Mouse (Mus musculus) inflammation-experienced regulatory T-cells, adult 6 months (primary cell): Measurements from ENCODE around the gene Itfg2. TPM values are rescaled to one million over a fixed set of nuclear protein-coding genes. Genes with fewer than 3 reads are reported as not detected.
A peak's percentile ranks its signal among the peaks of the same experiment; 100 is the strongest.
"Not testable (repeated sequence)": the region's sequence is repeated elsewhere in the genome, so short reads cannot be mapped to it uniquely, and the experiment has no call there.

ENCODE experiments used
- ATAC-seq: one replicate; pipeline ENCODE4 v1.8.0; 2017
- polyA plus RNA-seq, 3 experiments: library from polyadenylated mRNA; unstranded; fragments of 100-300 nt; shearing (Covaris generic); gene quantifications; one replicate each; pipeline ENCODE4 v1.2.1; 2017

Itfg2 gene
- polyA plus RNA-seq, 3 experiments from 2014 or later, result 15.7 to 21.1 (median 19.7) TPM

DNA sequence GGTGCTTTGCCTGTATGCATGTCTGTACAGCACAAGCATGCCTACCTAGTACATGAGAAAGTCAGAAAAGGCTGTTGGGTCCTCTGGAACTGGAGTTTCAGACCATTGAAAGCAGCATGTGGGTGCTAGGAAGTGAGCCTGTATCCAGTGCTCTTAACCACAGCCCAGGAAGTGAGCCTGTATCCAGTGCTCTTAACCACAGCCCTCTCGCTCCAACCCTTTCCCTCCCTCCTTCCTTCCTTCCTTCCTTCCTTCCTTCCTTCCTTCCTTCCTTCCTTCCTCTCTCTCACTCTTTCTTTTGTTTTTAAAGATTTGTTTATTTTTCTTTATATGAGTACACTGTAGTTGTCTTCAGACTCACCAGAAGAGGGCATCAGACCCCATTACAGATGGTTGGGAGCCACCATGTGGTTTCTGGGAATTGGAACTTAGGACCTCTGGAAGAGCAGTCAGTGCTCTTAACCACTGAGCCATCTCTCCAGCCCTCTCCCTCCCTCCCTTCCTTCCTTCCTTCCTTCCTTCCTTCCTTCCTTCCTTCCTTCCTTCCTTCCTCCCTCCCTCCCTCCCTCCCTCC is 44.0 kb downstream of the Itfg2 start:
- ATAC-seq, result not testable (repeated sequence)

DNA sequence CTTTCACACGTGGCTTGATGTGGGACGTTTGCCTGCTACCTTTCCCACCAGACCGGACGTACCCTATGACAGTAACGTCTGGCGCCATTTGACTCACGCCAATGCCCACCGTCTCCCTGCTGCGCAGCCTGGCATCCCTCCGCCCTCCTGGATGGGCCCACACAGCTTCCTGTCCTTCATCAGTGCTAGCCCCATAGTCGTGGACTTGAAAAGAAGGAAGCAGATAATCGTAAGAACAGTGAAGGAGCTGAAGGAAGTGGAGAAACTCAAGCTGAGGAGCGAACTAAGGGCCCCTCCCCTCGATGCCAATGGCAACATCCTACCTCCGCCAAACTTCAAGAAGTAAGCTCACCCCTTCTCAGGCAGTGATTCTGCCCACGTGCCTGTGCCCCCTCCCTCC is 45.1 kb downstream of the Itfg2 start:
- no peak for ATAC-seq

DNA sequence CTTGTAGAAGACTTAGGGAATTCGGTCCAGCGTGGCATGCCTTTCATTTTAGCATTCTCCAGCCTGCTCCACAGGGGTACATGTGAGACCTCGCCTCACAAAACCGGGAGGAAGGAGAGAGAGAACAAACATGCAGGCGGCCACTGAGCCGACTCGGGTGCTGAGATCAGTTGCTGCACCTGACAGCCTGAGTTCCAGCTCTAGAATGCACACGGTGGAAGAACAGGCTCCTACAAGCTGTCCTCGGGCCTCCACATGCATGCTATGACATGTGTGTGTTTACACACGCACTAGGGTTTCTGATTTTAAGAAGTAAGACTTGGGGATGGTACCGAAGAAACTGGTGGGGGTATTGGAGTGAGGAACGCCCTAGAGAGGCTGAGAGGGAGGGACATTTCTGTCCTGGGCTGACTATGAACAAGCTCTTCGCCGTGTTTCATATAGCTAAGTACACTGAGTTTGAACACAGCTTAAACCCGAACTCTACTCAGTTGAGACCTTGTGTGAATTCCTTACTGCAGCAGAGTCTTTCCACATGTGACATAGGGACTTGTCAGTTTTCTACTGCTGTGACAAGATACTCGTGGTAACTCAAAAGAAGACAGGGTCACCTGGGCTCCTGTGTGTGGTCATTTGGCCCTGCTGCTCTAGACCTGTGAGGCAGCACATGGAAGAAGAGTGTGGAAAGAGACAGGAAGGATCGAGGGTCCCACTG is 48.2 kb downstream of the Itfg2 start:
- no peak for ATAC-seq

GRCm38 (mm10) chr6:128375192-128375591 is 49.5 kb downstream of the Itfg2 start, which contains the start of the genes Tex52 and Gm44596:
Gene Tex52 (plus strand): TSS chr6:128375456.
Gene Gm44596 (plus strand): TSS chr6:128375503.
- ATAC-seq, result no peak

GRCm38 (mm10) chr6:128370040-128370439 is 54.7 kb downstream of the Itfg2 start:
- no peak for ATAC-seq

GRCm38 (mm10) chr6:128366466-128366865 is 58.3 kb downstream of the Itfg2 start:
- ATAC-seq, result no peak

GRCm38 (mm10) chr6:128364721-128365120 is 60.0 kb downstream of the Itfg2 start:
- ATAC-seq, result no peak

DNA sequence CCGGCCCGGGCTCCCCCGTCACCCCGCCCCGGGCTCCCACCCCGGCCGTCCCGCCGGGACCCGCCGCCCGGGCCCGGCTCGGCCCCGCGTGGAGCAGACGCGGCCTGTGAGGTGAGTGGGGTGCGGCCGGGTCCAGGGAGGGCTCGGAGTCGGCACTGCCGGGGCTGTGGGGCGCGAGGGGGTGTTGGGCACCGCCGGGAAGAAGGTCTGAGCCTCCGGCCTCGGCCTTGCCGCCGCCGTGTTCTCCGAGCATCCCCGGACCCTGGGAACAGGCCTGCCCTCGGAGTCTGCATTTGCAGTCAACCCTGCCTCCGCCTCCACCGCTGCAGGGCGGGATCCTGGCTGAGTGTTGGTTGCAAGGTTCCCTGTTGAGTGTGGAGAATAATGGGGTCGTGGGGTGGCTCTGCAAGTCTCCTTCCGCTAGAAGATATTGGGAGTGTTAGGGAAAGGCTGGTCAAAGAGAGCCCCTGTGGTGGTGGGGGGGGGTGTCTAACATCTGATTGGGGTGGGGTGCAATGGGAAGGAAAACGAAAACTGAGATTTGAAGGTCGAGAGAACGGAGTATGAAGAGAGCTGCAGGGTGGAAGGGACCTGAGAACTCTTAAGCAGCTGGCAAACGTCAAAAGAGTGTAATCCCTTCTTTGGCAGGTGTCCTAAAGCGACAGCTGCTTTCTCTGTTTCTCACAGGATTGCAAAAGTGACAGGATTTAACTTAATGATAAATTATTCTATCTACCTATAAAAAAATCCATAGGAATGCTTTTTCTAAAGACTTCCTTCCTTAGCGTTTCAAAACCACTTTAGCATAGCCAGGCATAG is 61.5 kb downstream of the Itfg2 start:
- ATAC-seq, result no peak

GRCm38 (mm10) chr6:128362381-128363006 is 62.2 kb downstream of the Itfg2 start, which contains the start of the genes Rhno1 and Foxm1:
Gene Rhno1 (minus strand): TSS chr6:128362911.
Gene Foxm1 (plus strand): TSS chr6:128362967.
- peak; percentile 82 for ATAC-seq

GRCm38 (mm10) chr6:128361901-128362300 is 62.8 kb downstream of the Itfg2 start:
- ATAC-seq, result no peak

Other genes starting within 250 kb of the Itfg2 start
- gene Tead4, start 124.1 kb downstream of the Itfg2 start, polyA plus RNA-seq, result not detected
- 1 to 10 TPM in 1 of 3 experiments, under 1 TPM in 2; 0.92 to 1.3 (median 0.98) TPM for gene Tulp3, start 69.1 kb downstream of the Itfg2 start, polyA plus RNA-seq
- gene Rhno1, start 62.0 kb downstream of the Itfg2 start, polyA plus RNA-seq, result 10 to 100 TPM; 62.0 to 75.7 (median 67.7) TPM
- 1 to 10 TPM; 2.0 to 9.6 (median 2.7) TPM for gene Foxm1, start 62.0 kb downstream of the Itfg2 start, polyA plus RNA-seq
- gene Tex52, start 49.5 kb downstream of the Itfg2 start, polyA plus RNA-seq, result under 1 TPM in 1 of 3 experiments, not detected in 2; 0.30 TPM
- not detected for gene Gm44596, start 49.4 kb downstream of the Itfg2 start, polyA plus RNA-seq
- 1 to 10 TPM; 2.4 to 7.5 (median 4.2) TPM for gene Nrip2, start 25.6 kb downstream of the Itfg2 start, polyA plus RNA-seq
- 10 to 100 TPM; 52.8 to 67.1 (median 65.9) TPM for gene Fkbp4, start 13.7 kb upstream of the Itfg2 start, polyA plus RNA-seq
- not detected for gene Pzp, start 101.8 kb upstream of the Itfg2 start, polyA plus RNA-seq
- gene A2ml1, start 156.7 kb upstream of the Itfg2 start, polyA plus RNA-seq, result not detected
- 1 to 10 TPM; 1.1 to 2.1 (median 1.4) TPM for gene Klrb1a, start 198.6 kb upstream of the Itfg2 start, polyA plus RNA-seq
- not detected for gene Clec2h, start 237.5 kb upstream of the Itfg2 start, polyA plus RNA-seq